Mouse (Mus musculus) left cerebral cortex, adult 18-20 months (tissue): ENCODE results near the gene Gtf2a1. TPM values are rescaled to one million over a fixed set of nuclear protein-coding genes. Genes with fewer than 3 reads are reported as not detected.
"Not testable (repeated sequence)": the region's sequence is repeated elsewhere in the genome, so short reads cannot be mapped to it uniquely, and the experiment has no call there.

ENCODE experiments used
- DNase-seq, 2 experiments: peaks; one replicate each; pipeline ENCODE4 v3.0.0; 2021 to 2022; ENCODE audit warnings: low spot score in 2 of 2, mixed read lengths in 1 of 2
- long read RNA-seq, 2 experiments: library from polyadenylated mRNA; stranded (forward); transcript quantifications; one replicate each; pipeline ENCODE4 v2.0.0; 2021
- total RNA-seq, 2 experiments: library from RNA; stranded (reverse); gene quantifications; 2 replicates each; pipeline ENCODE4 v1.2.3; 2021

The Gtf2a1 gene
- total RNA-seq = 10 to 100 TPM; 47.8 to 49.3 TPM
- long read RNA-seq, experiment 1, full-length matches to known transcripts = 1 of 4 reads
- long read RNA-seq, experiment 1, partial matches to known transcripts = 0 of 4 reads
- long read RNA-seq, experiment 1, other reads (novel, unspliced or antisense) = 3 of 4 reads
- long read RNA-seq, experiment 2, partial matches to known transcripts = 0 of 2 reads
- long read RNA-seq, experiment 2, other reads (novel, unspliced or antisense) = 2 of 2 reads

DNA sequence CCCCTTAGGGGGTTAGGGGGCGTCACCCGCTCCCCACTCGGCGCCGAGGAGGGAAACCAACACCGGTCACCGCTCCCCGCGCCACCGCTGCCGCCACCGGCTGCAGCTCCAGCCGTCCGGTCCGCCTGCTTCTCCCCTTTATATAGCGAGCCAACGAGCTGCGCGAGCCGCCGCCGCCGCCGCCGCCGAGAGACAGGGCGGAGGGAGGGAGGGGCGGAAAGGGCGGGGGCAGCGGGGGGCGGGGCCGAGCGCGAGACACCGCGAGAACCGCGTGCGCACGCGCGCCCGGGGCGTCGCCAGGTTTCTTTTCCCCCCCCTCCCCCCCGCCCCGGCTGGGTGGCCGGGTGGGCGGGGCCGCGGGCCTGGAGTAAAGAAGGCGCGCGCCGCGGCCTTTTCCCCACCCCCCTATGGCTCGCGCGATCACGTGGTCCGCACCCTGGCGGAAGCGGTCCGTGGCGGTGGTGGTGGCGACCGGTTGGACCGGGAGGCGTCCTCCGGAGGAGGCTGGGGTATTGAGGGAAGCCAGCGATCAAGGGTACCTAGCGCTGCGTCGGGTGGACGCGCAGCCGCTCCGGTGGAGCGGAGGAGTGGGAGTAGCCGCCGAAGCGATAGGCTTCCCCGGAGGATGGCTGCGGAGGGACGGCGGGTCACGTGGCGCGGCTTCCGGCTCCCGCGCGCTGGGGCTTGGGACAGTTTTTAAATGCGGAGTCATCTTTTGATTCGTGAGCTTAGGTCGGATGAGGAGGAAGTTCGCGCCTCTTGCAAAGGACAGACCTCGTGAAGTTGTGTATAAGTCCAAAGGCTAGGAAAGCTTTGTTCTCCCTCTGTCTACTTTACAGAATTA lies at the start of gene Gtf2a1:
TSS of gene Gtf2a1 (minus strand) at position 641 of the 844 bp plus-strand sequence.
- DNase-seq = peak; percentile 86 to 93

DNA sequence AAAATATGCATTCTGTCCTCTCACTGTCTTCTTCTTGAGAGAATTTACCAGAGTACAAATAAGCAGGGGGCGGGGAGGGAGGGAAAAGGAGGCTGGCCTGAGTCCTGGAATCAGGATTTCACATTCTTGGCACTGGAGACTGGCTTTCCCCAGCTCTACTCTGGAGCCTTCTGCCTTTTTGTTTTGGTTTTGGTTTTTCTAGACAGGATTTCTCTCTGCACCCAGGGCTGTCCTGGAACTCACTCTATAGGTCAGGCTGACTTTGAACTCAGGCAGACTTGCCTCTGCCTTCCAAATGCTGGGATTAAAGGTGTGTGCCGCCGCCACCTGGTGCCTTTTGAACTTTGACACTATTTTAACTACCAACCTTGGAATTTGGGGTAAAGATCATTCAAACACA lies 48.1 kb upstream of the Gtf2a1 start:
- no peak for DNase-seq

- DNase-seq = no peak
Observed at GRCm38 (mm10) chr12:91637136-91637909, 47.0 kb upstream of the Gtf2a1 start.

DNA sequence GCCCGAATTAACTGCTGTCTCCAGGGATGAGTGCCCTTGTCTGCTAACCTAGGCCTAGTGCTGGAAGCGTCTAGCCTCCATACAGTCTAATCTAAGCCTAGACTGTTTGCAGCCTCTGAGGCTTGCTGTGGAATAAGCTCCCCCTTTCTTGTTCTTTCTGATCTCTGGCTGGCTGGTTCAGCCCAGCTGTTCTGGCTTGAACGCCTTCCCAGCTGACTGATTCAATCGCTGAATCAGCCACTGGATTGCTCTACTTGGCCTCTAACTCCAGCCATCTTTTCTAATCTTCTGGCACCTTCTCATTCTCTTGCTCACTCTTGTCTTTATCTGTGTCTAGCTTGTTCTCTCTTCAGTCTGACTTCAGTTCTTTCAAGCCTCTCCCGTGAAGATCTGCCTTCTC lies 36.2 kb upstream of the Gtf2a1 start:
- DNase-seq = no peak

GRCm38 (mm10) chr12:91625013-91625412 lies 34.7 kb upstream of the Gtf2a1 start:
- peak; percentile 19 to 31 for DNase-seq

- DNase-seq = no peak
Observed at GRCm38 (mm10) chr12:91609425-91609824, 19.1 kb upstream of the Gtf2a1 start.

- DNase-seq = no peak
Observed at GRCm38 (mm10) chr12:91607678-91608077, 17.4 kb upstream of the Gtf2a1 start.

GRCm38 (mm10) chr12:91606651-91607050 lies 16.4 kb upstream of the Gtf2a1 start:
- peak; percentile 23 to 24 for DNase-seq

DNA sequence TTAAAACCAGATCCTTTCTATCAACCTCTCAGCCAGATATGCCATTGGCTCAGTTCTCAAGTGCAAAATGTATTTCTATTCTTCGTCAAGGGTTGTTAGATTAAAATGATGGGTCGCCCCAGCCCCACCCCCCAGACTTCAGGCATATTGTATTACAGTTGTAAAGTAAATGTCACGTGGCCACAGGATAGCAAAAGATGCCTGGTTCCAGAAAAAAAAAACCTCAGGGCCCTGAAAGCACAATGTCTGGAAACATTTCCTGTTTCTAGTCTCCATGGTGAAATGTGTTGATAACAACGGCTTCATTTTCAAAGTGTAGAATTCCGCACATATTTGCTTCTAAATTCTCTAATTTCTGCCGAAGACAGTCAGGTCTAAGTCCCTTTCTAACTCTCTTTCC lies 14.3 kb upstream of the Gtf2a1 start:
- no peak for DNase-seq

- no peak for DNase-seq
Observed at GRCm38 (mm10) chr12:91592128-91592527, 1.8 kb upstream of the Gtf2a1 start.

DNA sequence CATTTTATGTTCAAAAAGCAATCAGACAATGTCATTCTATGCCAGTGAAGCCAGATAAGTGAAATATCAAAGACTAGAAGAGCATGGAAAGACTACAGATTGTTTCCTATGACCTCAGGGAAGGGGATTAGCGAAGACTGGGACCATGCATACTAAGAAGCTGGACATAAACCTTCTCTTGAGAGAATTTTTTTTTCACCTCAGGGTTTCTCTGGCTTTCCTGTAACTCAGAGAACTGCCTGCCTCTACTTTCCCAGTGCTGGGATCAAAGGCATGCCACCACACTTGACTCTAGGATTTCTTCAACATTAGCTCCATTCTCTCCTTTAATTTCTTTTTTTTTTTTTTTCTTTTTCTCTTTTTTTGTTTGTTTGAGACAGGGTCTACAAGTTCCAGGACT lies 904 bp upstream of the Gtf2a1 start:
- no peak for DNase-seq

DNA sequence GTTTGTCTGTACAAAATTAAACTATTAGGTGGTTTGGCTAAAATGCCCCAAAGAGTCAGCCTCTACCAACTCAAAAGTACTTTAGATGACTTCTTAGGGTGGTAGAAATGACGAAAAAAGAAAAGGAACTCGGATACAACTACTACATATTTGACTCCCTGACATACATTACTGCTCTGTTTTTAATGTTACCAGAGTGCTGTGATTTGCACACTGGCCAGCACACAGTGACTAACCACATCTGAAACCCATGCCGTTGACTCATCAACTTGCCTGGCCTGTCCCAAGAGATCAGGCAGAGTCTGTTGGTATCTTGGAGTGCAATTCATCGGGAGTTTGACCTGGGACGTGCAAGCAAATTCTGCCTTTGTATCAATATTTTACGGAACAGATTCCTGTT lies 429 bp upstream of the Gtf2a1 start:
- no peak for DNase-seq

GRCm38 (mm10) chr12:91589542-91589846 lies 793 bp downstream of the Gtf2a1 start:
- DNase-seq = no peak

DNA sequence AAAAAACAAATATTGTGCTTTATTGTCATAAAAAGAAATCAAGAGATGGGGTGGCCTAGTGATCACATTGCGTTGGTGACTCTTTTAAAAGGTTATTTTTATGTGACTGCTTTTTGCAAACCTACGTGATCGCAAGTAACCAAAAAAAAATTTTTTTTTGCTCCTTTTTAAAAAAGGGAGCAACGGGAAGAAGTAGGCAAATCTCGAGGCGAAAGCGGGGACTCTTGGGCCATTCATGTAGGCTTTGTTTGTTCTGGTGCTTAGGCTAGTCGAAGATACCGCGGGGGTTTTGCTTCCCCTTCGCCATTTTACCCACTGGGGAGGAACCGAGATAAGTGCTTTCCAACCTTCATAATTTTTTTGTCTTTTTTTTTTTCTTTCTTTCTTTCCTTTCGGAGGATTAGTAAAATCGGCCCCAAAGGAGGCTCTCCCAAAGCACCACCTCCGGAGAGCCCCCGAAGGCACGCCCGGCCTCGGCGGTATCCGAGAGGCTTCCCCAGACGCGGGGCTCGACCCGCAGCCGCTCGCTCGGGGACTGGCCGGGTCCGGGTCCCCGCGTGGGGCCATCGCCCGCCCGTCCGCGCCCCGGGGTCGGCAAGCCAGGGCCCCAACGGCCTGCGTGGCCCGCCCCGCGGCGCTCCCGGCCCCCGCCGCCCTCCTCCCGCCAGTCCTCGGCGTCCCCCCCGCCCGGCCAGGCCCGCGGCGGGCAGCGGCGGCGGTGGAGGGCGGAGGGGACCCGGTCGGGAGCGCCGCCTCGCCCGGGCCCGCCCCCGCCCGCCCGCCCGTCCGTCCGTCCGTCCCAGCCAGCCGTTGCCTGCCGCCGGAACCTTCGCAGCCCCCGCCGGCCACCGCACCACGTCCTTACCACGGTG lies 1.4 kb downstream of the Gtf2a1 start:
- DNase-seq = peak; percentile 32 to 48

- DNase-seq = peak; percentile 84 to 91
Observed at GRCm38 (mm10) chr12:91588176-91588669, 2.1 kb downstream of the Gtf2a1 start.

DNA sequence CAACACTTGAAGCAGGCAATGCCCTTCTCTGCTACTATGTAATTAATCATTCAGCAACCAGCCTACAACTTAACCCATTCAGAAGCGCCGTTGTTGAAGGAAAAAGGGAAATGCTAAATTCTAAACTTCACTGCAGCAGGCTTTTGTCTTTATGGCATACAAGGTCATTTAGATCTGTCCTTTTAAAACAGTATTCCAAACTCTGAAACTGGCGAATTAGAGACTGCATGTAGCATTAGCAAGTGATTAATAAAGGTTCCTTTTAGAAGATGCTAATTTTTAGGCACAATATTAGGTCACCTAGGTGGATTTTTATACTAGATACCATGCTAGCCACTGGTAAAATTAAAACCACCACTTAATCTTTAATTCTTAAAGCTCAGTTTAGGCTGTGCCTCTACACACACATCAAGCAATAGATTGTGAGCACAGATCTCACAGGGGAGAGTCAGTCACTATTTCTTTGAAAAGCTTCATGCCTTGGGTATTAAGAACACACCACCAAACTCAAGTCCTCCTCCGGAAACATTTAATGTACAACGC lies 2.7 kb downstream of the Gtf2a1 start:
- no peak for DNase-seq

GRCm38 (mm10) chr12:91587077-91587476 lies 3.2 kb downstream of the Gtf2a1 start:
- DNase-seq = no peak

GRCm38 (mm10) chr12:91585815-91586214 lies 4.5 kb downstream of the Gtf2a1 start:
- not testable (repeated sequence) for DNase-seq

DNA sequence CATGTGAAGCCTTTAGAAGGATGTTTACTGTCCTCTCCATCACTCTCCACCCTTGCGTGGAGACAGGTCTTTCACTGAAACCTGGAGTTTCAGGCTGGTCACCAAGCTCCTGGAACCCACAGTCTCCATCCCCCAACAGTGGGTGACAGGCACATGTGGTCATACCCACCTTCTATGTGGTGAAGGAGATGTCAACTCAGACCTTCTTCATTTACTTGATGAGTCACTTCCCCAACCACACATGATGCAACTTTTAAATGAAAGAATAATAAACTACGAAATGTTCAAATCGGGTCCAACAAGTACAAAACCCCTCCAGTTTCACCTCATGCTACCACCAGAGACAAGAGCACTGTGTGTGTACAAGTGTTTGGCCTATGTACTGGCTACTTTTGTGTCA lies 5.1 kb downstream of the Gtf2a1 start:
- DNase-seq = no peak

GRCm38 (mm10) chr12:91583409-91583808 lies 6.9 kb downstream of the Gtf2a1 start:
- DNase-seq = no peak
